Mouse (Mus musculus) left cerebral cortex, adult 11 months (tissue): ENCODE results near the gene Bcl2l15.
"Not testable (repeated sequence)": the region's sequence is repeated elsewhere in the genome, so short reads cannot be mapped to it uniquely, and the experiment has no call there.

Experiments
- DNase-seq: peaks from one replicate; pipeline ENCODE4 v3.0.0; 2022; ENCODE audit warnings: low spot score

Gene Bcl2l15

GRCm38 (mm10) chr3:103832426-103832825 lies at the start of gene Bcl2l15:
Gene Bcl2l15 (plus strand): TSS chr3:103832601.
- no peak for DNase-seq

- DNase-seq: no peak
These were observed 49.4 kb upstream of the Bcl2l15 start for GRCm38 (mm10) chr3:103782844-103783609.

DNA sequence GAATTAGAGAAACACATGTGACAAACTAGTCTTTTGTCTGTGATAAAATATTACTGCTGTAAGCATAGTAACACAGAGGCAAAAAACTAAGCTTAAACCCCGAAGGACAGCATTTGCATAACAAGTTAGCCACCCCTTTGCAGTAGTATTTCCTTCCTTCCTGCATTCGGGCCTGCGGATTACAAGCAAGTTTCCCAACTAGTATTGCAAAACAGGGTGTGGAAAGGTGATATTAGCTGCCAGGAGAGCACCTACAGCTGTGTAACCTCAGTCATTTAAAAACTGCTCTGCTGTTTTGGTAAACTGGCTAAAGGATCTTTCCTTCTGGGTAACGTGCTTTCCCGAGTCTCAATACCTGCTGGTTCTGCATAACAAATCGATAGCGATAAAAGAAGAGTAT lies 45.2 kb upstream of the Bcl2l15 start:
- no peak for DNase-seq

GRCm38 (mm10) chr3:103789096-103789495 lies 43.3 kb upstream of the Bcl2l15 start:
- no peak for DNase-seq

DNA sequence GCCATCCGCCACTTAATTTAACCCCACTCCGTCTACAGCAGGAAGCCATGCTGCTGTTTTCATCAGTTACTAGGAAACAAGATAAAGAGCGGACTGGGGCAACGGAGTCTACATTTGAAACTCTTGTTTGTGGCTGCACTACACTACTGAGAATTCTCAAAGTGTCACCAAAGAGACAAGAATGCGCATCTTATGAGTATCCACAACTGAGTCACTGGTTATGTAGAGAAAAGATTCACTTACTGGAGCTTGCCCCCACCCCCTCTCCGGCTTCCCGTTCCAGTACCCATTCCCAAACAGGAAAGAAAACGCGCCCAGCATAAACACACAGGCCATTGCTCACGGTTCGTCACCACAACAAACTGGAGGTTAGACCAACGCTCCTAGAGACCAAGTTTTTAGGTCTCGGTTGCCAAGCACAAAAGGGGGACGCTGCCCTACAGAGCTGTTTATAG lies 42.5 kb upstream of the Bcl2l15 start:
- DNase-seq: no peak

- DNase-seq: no peak
These were observed 41.9 kb upstream of the Bcl2l15 start for GRCm38 (mm10) chr3:103790346-103791145.

GRCm38 (mm10) chr3:103791230-103792110 lies 40.9 kb upstream of the Bcl2l15 start, which contains the start of gene Hipk1:
Gene Hipk1 (minus strand): TSS chr3:103791563.
- peak; percentile 87 for DNase-seq

DNA sequence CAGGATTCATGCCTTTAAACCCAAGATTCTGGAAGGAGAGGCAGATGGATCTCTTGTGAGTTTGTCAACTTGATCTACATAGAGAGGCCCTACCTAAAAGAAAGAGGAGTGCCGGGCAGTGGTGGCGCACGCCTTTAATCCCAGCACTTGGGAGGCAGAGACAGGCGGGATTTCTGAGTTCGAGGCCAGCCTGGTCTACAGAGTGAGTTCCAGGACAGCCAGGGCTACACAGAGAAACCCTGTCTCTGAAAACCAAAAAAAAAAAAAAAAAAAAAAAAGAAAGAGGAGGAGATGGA lies 40.3 kb upstream of the Bcl2l15 start:
- not testable (repeated sequence) for DNase-seq

DNA sequence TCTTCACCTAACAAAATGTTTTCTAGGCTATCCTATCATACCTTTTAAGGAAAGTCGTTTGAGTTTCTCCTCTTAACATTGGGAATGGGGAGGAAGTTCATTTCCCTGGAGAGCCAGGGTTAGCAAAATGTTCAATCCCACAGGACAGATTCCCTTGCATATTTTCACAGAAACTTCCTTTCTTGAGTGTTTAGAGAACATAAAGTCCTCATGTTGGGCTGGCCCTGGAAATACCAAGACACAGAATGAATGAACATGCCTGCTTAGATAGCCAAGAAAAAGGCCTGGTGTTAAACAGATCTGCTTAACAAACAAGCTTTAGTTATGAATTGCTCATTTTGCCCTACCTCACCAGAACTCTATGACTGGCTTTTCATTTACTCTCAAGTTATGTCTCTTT lies 39.8 kb upstream of the Bcl2l15 start:
- DNase-seq: no peak

- no peak for DNase-seq
These were observed 36.0 kb upstream of the Bcl2l15 start for GRCm38 (mm10) chr3:103796389-103796788.

GRCm38 (mm10) chr3:103799507-103799906 lies 32.9 kb upstream of the Bcl2l15 start:
- DNase-seq: no peak

DNA sequence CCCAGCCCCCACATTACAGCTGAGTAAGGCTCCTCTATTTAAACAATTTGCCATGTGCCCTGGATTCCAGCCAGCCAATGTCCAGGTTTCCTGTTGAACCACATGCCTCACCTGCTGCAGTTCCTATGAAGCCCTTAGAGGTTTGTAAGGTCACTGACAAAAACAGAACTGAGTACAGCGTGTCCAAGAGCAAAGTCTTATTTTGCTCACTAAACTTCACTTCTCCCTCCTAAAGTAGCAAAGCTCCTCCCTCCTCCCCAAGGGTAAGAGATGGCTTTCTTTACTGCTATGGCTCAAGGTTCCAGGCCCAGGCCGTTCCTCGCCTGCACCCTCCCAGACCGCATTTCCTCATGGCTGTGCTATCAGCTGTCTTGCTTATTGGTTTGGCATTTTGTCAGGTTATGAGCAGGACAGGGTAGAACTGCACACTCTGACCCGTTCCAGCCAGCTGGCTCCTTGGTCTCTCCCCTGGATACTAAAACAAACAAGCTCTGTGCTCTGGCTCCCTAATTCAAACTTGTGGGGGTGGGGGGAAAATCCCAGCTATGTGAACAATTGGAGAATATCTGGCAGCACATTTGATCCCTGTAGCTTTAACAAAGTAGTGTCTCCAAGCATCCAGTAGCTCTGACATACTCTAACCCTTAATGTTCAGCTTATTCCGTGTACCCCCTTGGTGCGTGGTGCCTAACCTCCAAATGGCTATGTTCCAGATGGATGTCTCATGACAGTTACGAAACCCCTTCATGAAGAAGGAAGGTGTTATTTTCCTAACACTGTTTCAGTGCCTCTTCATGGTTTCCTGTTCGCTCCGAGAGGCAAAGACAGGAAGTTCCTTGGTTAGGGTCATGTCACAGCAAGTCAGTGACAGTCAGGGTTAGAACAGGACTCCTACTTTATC lies 30.5 kb upstream of the Bcl2l15 start:
- DNase-seq: peak; percentile 76

DNA sequence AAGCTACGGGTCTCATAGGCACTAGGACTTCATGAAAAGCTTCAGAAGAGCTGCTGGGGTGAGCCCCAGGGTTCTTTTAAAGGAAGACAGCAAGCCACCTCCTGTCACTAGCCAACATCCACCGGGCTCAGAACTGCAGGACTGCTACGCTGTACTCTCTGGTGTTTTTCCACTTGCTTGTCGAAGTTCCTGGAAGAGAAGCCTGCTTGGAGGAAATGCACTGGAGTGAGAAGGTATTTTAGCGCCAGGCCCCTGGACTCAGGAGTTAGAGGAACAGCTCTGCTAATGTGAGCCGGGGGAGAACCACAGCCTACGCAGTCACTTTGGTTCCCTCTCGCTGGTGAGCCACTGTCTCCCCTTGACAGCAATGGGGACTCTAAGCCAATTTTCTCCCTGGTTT lies 29.5 kb upstream of the Bcl2l15 start:
- no peak for DNase-seq

GRCm38 (mm10) chr3:103805671-103806070 lies 26.7 kb upstream of the Bcl2l15 start:
- no peak for DNase-seq

- peak; percentile 82 for DNase-seq
These were observed 23.3 kb upstream of the Bcl2l15 start, which contains the start of the genes Dclre1b, Ap4b1 and Gm43064 for GRCm38 (mm10) chr3:103808891-103809798. Gene Dclre1b (minus strand): TSS chr3:103809444. Gene Ap4b1 (plus strand): TSS chr3:103809520. Gene Gm43064 (plus strand): TSS chr3:103809573.

- DNase-seq: no peak
These were observed 22.6 kb upstream of the Bcl2l15 start for GRCm38 (mm10) chr3:103809799-103810150.

DNA sequence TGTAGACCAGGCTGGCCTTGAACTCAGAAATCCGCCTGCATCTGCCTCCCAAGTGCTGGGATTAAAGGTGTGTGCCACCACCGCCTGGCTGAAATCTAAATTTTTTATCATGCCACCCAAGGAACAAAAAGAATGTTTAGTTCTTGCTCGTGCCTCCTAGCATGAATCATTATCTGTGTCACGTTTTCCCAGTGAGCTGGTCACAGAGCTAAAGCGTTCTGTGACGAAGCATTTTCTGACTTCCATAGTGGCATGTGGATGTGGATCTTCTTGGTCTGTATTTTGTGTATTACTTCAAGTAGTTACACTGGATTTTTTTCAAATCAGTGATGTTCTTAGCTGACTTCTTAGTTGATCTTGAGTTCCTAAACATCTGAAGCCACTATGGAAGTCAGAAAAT lies 21.4 kb upstream of the Bcl2l15 start:
- DNase-seq: no peak

DNA sequence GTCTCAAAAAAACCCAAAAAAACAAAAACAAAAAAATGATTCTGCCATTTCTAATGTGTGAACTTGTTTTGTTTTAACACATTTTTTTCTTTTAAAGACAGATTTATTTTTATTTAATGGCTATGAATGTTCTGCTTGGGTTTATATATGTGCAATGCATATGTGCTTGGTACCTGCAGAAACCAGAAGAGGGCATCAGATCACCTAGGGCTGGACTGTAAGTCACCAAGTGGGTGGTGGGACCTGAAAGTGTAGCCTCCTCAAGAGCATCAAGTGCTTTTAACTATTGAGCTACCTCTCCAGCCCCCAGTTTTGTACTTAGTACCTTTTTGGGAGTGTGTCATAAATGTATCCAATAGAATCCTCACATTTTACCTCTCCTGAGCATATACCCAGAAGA lies 4.9 kb upstream of the Bcl2l15 start:
- DNase-seq: no peak

DNA sequence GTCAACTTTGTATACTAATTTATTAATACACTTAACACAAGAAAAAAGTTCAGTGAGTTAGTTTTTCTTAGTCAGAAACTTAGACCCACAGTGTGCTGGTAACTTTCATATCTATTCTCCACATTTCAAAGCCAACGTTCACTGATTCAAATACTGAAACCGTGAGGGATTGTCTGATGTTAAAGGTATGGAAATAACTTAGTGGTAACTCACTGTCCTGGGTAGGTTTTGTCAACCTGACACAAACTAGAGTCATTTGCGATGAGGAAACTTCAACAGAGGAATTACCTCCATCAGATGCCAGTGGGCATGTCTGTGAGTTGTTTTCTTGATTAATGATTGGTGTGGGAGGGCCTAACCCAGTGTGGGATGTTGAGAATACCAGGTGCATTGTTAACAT lies 3.4 kb upstream of the Bcl2l15 start:
- DNase-seq: no peak

- not testable (repeated sequence) for DNase-seq
These were observed 1.7 kb upstream of the Bcl2l15 start for GRCm38 (mm10) chr3:103830681-103831080.
